Mouse (Mus musculus) liver, adult 2 months (tissue): ENCODE data around the gene Acvrl1. TPM values are rescaled to one million over a fixed set of nuclear protein-coding genes. Genes with fewer than 3 reads are reported as not detected.

Source experiments
- DNase-seq: peaks from one replicate; pipeline ENCODE4 v3.0.0-alpha.2; 2011; ENCODE audit warnings: low read depth, low spot score; ENCODE audit errors: extremely low read depth
- H3K27ac ChIP-seq: fragments of 200-500 bp; replicated peaks from 2 replicates; pipeline ENCODE4 v1.5.1; 2012; ENCODE audit warnings: low read depth, mild to moderate bottlenecking, control low read depth, inconsistent platforms, low read length; ENCODE audit not compliant: insufficient read depth
- H3K27me3 ChIP-seq: fragments of 200-500 bp; 2 replicates; pipeline ENCODE4 v1.6.1; 2012; ENCODE audit warnings: mild to moderate bottlenecking, moderate library complexity, low read length, inconsistent platforms; ENCODE audit not compliant: control insufficient read depth, insufficient read depth
- H3K36me3 ChIP-seq: fragments of 200-500 bp; 2 replicates; pipeline ENCODE4 v1.6.1; 2012; ENCODE audit warnings: low read length, inconsistent platforms; ENCODE audit not compliant: control insufficient read depth, insufficient read depth
- H3K4me1 ChIP-seq: fragments of 200-500 bp; 2 replicates; pipeline ENCODE4 v1.6.1; 2011; ENCODE audit warnings: low read length; ENCODE audit not compliant: control insufficient read depth, insufficient read depth
- H3K4me3 ChIP-seq: fragments of 200-500 bp; 2 replicates; pipeline ENCODE4 v1.5.1; 2011; ENCODE audit warnings: low read depth, mild to moderate bottlenecking, control low read depth, low read length, moderate library complexity; ENCODE audit not compliant: insufficient read depth
- H3K79me2 ChIP-seq: fragments of 200-500 bp; 2 replicates; pipeline ENCODE4 v1.6.1; 2012; ENCODE audit warnings: inconsistent platforms, mild to moderate bottlenecking, low read length, moderate library complexity; ENCODE audit not compliant: control insufficient read depth, insufficient read depth
- H3K9ac ChIP-seq: fragments of 200-500 bp; 2 replicates; pipeline ENCODE4 v1.6.1; 2012; ENCODE audit warnings: low read depth, mild to moderate bottlenecking, control low read depth, inconsistent platforms, low read length
- CTCF ChIP-seq: fragments of 200-500 bp; IDR thresholded peaks from 2 replicates; pipeline ENCODE4 v1.5.1; 2011; ENCODE audit warnings: low read depth, low read length, control low read depth
- POLR2A ChIP-seq: fragments of 200-500 bp; IDR thresholded peaks from 2 replicates; pipeline ENCODE4 v1.6.1; 2011; ENCODE audit warnings: low read length, control low read depth; ENCODE audit not compliant: insufficient read depth; ENCODE audit errors: extremely low read depth
- WGBS: fragments of 180-500 bp; shearing (Covaris S2); methylation state at CpG from one replicate; pipeline ENCODE4 v1.1.7; 2018; 5-methylcytosine and 5-hydroxymethylcytosine counted together
- polyA plus RNA-seq: library from polyadenylated mRNA; depleted of rRNA; stranded (reverse); fragments of >200 nt; gene quantifications from 2 replicates; pipeline ENCODE4 v1.2.3, GENCODE M21; 2012
- total RNA-seq: library from RNA; depleted of rRNA; stranded (reverse); fragments of >200 nt; gene quantifications from 2 replicates; pipeline ENCODE4 v1.2.3, GENCODE M21; 2014

The Acvrl1 gene
- total and polyA plus RNA-seq, 2 experiments, result 3.0 to 4.0 TPM

- no peaks in the 10 kb centered on the region for H3K4me1 ChIP-seq
- H3K27me3 ChIP-seq, result no peaks in the 10 kb centered on the region
- no peaks in the 10 kb centered on the region for H3K79me2 ChIP-seq
- no peak for DNase-seq
- no peak overlapping the region for H3K27ac ChIP-seq
- no peaks in the 10 kb centered on the region for H3K36me3 ChIP-seq
- H3K4me3 ChIP-seq, result no peak overlapping the region
- 83% methylated on average over 4 of the region's 4 CpGs for WGBS
- TF ChIP-seq CTCF, result no peak
- H3K9ac ChIP-seq, result no peak overlapping the region
Observed at GRCm38 (mm10) chr15:101123202-101123601, 5.1 kb upstream of the Acvrl1 start.

- Histone ChIP-seq H3K4me3 (no peak overlapping the region), H3K36me3 (no peaks in the 10 kb centered on the region), H3K9ac (no peak overlapping the region), H3K27ac (no peak overlapping the region), H3K27me3 (0 out of 2 replicates have a peak, but pooled peaks cover 2% of the 10 kb centered on the region), H3K79me2 (no peaks in the 10 kb centered on the region), H3K4me1 (peaks cover 2% of the 10 kb centered on the region; the same call in 1 of the 2 replicates)
- WGBS, result 95% methylated on average over 6 of the region's 6 CpGs
- TF ChIP-seq POLR2A, result no peak
- no peak for TF ChIP-seq CTCF
- no peak for DNase-seq
Observed at GRCm38 (mm10) chr15:101125561-101125960, 2.8 kb upstream of the Acvrl1 start.

GRCm38 (mm10) chr15:101126876-101127544, 1.3 kb upstream of the Acvrl1 start:
- H3K27ac ChIP-seq, result no peak overlapping the region
- H3K79me2 ChIP-seq, result no peaks in the 10 kb centered on the region
- no peak overlapping the region for H3K4me3 ChIP-seq
- TF ChIP-seq CTCF, result no peak
- no peak for TF ChIP-seq POLR2A
- H3K27me3 ChIP-seq, result 0 out of 2 replicates have a peak, but pooled peaks cover 2% of the 10 kb centered on the region
- WGBS, result 85% methylated on average over 12 of the region's 12 CpGs
- no peak overlapping the region for H3K9ac ChIP-seq
- H3K36me3 ChIP-seq, result no peaks in the 10 kb centered on the region
- peaks cover 2% of the 10 kb centered on the region; the same call in 1 of the 2 replicates for H3K4me1 ChIP-seq
- no peak for DNase-seq

GRCm38 (mm10) chr15:101129412-101129811, 1.1 kb downstream of the Acvrl1 start:
- no peak for TF ChIP-seq POLR2A
- TF ChIP-seq CTCF, result no peak
- Histone ChIP-seq H3K4me1 (peaks cover 2% of the 10 kb centered on the region; the same call in 1 of the 2 replicates), H3K27ac (no peak overlapping the region), H3K27me3 (0 out of 2 replicates have a peak, but pooled peaks cover 2% of the 10 kb centered on the region), H3K4me3 (no peak overlapping the region), H3K9ac (no peak overlapping the region), H3K36me3 (no peaks in the 10 kb centered on the region), H3K79me2 (no peaks in the 10 kb centered on the region)
- 20% methylated on average over 5 of the region's 5 CpGs for WGBS
- DNase-seq, result no peak

- DNase-seq, result no peak
- peaks cover 2% of the 10 kb centered on the region; the same call in 1 of the 2 replicates for H3K4me1 ChIP-seq
- no peak overlapping the region for H3K9ac ChIP-seq
- H3K4me3 ChIP-seq, result no peak overlapping the region
- TF ChIP-seq CTCF (no peak), POLR2A (no peak)
- WGBS, result 56% methylated on average over 11 of the region's 11 CpGs
- H3K79me2 ChIP-seq, result no peaks in the 10 kb centered on the region
- no peak overlapping the region for H3K27ac ChIP-seq
- H3K27me3 ChIP-seq, result 0 out of 2 replicates have a peak, but pooled peaks cover 2% of the 10 kb centered on the region
- no peaks in the 10 kb centered on the region for H3K36me3 ChIP-seq
Observed at GRCm38 (mm10) chr15:101131498-101131897, 3.2 kb downstream of the Acvrl1 start.

- no peak for TF ChIP-seq CTCF
- TF ChIP-seq POLR2A, result no peak
- H3K79me2 ChIP-seq, result no peaks in the 10 kb centered on the region
- no peak overlapping the region for H3K9ac ChIP-seq
- no peak overlapping the region for H3K27ac ChIP-seq
- no peaks in the 10 kb centered on the region for H3K36me3 ChIP-seq
- 0 out of 2 replicates have a peak, but pooled peaks cover 2% of the 10 kb centered on the region for H3K27me3 ChIP-seq
- H3K4me3 ChIP-seq, result no peak overlapping the region
- WGBS, result 75% methylated on average over 6 of the region's 6 CpGs
- H3K4me1 ChIP-seq, result peaks cover 2% of the 10 kb centered on the region; the same call in 1 of the 2 replicates
- DNase-seq, result no peak
Observed at GRCm38 (mm10) chr15:101132041-101132440, 3.7 kb downstream of the Acvrl1 start.
